Mouse (Mus musculus): ENCODE measurements around the gene Cdr2l.

Cdr2l gene

DNA sequence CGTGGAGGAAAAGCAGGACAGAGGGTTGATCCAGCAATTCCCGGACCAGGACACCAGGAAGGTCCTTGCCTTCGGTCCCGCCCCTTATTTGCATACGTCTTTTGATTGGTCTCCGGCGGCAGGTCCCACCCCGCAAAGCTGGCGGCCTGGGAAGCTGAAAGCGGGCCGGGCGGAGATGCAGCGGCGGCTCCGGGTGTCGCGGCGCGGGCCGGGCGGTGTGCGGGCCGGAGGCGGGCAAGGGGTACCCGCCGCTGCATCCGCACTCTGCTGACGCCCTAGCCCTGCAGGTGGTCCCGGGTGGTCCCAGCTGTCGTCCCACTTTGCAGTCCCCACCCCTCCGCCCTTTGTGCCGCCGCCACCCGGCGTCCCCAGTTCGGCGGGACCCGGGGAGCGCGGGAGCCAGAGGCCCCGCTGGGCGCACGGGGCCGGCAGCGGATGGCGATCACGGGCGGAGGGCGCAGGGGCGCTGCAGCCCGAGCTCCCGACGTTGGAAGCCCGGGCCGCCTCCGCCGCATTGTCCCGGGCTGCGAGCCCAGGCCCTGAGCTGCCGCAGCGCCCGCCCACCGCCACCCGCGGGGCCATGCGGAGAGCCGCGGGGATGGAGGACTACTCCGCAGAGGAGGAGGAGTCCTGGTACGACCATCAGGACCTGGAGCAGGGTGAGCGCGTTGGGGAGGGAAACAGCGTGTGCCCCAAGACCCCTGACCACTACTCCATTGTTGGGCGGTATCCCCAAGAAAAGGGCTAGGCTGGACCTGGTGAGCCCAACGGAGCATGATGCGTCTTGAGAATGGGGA lies at the start of gene Cdr2l:
Gene Cdr2l (plus strand): TSS at position 174 of the 797 bp plus-strand sequence.
- DNase-seq (ENCODE audit: low spot score): peak; percentile 92

GRCm38 (mm10) chr11:115334531-115334930 lies 47.2 kb upstream of the Cdr2l start, which contains the start of gene Otop3:
Gene Otop3, plus strand, starts transcription at chr11:115334731.
- no peak for DNase-seq (ENCODE audit: low spot score)

DNA sequence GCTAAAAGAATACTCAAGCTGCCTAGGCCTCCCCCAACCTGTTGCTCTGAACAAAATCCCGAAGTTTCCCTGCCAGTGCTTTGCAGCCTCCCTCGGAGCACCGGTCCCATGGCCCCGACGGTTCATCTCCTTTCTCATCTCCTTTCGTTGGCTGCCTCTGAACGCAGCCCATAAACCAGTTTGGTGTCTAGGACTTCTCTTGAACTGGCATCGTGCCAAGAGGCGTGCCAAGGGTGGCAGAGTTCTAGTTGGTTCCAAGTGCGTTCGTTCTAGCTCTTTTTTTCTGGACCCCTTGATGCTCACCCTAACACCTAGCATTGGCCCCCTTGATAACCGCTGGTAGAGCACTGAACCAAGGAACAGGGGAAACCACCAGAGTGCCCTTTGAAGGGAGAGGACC lies 46.5 kb upstream of the Cdr2l start:
- DNase-seq (ENCODE audit: low spot score): no peak

- DNase-seq (ENCODE audit: low spot score): no peak
Measured at GRCm38 (mm10) chr11:115336115-115336514, 45.6 kb upstream of the Cdr2l start.

DNA sequence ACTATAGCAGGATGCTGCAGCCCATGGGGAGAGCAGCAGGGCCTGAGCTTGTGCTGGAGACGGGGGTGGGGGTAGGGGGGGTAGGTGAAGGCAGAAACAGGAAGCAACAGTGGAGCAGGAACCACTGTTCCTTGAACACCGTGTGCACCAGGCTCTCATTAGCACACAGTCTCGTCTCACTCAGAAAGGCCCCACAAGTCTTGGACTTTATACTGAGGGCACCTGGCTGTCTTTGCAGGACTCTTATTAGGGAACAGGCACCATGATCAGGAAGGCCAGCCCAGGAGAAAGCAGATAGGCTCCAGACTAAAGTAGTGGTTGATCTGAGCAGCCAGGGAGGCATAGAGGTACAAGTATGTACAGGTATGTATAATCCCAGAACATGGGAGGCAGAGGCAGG lies 44.4 kb upstream of the Cdr2l start:
- no peak for DNase-seq (ENCODE audit: low spot score)

DNA sequence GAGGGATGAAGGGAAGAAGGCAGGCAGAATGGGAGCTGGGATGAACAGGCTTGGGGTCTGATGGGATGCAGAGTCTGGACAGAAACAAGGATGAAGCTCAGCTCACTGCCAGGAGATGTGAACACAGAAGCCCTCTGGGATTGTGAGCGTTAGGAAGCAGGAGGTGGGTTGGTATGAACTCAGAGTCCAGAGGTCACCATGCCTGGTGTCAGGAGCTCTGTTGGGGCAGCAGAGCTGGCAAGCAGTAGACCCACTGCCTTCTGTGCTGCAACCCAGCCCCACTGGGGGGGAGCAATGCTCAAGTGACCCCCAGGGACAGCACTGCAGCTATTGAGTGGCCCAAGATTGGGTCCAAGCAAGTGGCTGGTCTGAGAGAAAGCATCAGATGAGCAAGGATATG lies 43.9 kb upstream of the Cdr2l start:
- DNase-seq (ENCODE audit: low spot score): no peak

GRCm38 (mm10) chr11:115341246-115341645 lies 40.5 kb upstream of the Cdr2l start:
- DNase-seq (ENCODE audit: low spot score): no peak

GRCm38 (mm10) chr11:115341866-115342265 lies 39.9 kb upstream of the Cdr2l start:
- DNase-seq (ENCODE audit: low spot score): no peak

- no peak for DNase-seq (ENCODE audit: low spot score)
Measured at GRCm38 (mm10) chr11:115344967-115345366, 36.7 kb upstream of the Cdr2l start.

GRCm38 (mm10) chr11:115345515-115345914 lies 36.2 kb upstream of the Cdr2l start:
- DNase-seq (ENCODE audit: low spot score): no peak

DNA sequence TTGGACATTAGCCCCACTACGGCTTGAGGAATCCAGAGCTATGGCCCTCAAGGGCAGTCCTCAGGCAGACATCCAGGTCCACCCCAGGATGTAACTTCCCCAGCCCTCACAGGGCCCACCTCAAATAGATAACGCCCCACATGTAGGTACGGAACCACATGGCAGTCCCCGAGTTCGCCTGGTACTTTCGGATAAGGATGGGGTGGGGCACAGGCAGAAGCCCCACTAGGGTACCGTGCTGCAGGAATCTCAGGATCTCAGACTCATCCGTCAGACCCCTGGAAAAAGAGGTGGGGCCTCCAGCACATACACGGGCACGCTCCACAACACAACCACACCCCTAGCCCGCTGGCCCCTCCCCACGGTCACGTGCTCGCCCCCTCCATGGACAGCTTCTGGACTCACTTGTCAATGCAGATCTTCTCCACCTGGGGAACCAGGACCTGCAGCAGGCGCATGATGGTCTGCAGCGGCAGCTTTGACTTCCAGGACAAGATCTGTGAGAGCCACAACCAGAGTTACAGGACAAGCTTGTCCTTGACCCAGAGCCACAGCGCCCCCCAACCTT lies 33.0 kb upstream of the Cdr2l start:
- DNase-seq (ENCODE audit: low spot score): no peak

GRCm38 (mm10) chr11:115349976-115350375 lies 31.7 kb upstream of the Cdr2l start:
- DNase-seq (ENCODE audit: low spot score): no peak

DNA sequence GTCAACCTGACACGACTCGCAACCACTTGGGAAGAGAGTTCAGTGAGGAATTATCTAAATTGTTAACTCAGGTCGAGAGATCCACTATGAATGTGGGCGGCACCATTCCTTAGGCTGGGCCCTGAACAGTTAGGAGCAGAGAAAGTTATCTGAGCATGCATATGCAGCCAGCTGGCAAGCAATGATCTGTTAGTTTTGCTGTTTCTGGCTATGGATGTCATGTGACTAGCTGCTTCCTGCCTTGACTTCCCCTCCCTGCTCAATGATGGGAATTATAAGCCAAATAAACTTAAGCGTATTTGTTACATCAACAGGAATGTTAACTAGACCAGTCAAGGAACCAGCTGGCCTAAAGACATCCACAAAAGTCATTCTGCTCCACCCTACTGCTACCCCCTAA lies 28.3 kb upstream of the Cdr2l start:
- no peak for DNase-seq (ENCODE audit: low spot score)

DNA sequence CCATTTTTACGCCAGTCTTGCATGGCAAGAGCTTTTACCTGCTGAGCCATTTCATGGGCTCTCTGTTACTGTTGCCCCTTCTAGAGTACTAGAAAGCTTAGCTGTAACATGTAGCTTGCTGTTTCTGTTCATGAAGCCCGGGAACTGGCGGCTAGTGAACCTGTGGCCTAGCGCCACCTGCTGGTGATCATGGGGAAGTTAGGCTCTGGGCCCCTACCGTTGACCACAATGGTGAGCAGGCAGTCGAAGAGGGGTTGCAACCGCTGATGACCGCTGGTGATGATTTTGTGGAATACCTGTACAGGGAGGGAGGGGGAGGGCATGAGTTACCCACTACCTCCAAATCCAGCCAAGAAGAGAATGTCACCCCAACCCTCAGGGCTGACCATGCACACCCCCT lies 27.5 kb upstream of the Cdr2l start:
- DNase-seq (ENCODE audit: low spot score): peak; percentile 57

DNA sequence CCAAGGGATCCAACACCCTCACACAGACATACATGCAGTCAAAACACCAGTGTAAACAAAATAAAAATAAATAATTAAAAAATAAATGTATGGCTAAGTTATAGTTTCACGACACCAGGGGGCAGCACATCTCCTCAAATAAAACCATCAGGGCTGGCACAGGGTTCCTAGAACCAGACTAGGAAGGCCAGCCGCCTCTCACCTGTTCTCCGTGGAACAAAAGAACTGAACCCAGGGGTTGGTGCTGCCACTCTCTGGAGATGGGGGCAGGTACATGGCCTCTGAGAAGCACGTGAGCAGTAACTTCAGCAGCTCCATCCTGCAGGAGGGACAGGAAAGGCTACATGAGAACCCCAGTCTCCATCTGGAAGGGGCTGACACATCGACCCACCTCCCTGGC lies 23.2 kb upstream of the Cdr2l start:
- DNase-seq (ENCODE audit: low spot score): peak; percentile 41

DNA sequence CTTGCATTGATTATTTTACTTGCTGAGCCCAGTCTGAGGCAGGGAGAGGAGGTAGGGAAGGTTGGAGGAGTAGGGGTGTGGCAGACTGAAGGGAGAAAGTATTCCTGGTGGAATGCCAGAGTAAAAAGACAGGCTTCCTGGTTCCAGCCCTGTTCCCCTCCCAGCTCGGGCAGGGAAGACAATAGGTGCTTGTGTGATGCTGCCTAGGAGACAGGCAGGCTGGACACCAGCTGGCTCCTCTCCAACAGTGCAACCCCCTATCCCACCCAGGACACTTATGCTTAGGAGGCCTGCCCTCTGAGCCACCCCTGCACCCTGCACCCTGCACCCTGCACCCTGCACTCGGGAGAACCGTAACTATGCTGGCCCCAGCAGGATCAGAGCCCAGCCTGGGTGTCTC lies 22.4 kb upstream of the Cdr2l start:
- no peak for DNase-seq (ENCODE audit: low spot score)

GRCm38 (mm10) chr11:115359726-115360125 lies 22.0 kb upstream of the Cdr2l start:
- DNase-seq (ENCODE audit: low spot score): no peak

DNA sequence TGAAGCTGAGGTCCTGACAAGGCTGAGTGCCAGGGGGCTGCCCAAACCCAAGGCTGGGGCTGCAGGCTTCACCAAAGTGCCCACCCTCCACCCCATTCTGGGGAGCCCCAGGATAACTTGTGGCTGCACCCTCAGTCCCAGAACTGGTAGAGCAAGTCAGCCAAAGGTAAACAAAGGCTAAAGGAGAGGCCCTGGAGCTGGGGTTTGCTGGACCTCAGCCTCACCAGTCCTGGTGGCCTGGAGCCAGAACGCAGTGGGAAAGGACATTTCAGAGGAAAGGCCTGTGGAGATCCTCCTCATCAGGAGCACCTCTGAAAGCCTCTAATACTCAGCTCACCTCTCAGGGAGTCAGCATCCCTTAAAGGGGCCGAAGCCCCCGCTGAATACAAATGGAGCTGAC lies 17.6 kb upstream of the Cdr2l start:
- no peak for DNase-seq (ENCODE audit: low spot score)

- DNase-seq (ENCODE audit: low spot score): no peak
Measured at GRCm38 (mm10) chr11:115366039-115366705, 15.5 kb upstream of the Cdr2l start.

DNA sequence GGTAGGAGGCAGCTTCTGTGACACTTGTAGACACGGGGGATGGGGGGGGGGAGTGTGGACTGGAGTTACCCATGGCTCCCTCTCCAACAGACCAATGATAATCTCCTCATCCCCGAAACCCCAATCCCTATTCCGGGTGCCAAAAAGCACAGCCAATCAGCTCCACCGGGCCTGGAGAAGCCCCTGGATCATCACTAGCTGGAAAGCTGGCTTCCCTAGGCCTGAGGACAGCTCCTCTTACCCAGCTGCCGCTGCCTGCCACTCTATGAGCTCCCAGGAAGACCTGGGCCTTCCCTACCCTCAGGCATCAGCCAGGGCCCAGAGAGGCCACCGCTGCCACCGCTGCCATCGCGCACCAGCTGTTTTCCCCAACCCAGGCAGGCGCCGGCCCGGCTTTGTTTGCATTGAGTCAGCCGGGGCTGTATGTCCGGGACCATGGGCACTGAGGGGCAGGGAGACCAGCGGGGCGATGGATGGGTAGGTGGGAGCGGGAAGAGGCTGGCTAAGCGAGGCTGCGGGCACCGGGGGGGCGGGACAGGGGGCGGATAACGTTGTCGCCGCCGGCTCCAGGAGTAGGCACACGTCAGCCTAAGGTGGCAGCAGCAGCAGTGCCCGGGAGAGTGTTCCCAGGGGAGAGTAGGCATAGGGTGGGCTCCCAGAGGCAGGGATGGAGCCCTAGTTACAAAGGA lies 14.9 kb upstream of the Cdr2l start:
- DNase-seq (ENCODE audit: low spot score): no peak

DNA sequence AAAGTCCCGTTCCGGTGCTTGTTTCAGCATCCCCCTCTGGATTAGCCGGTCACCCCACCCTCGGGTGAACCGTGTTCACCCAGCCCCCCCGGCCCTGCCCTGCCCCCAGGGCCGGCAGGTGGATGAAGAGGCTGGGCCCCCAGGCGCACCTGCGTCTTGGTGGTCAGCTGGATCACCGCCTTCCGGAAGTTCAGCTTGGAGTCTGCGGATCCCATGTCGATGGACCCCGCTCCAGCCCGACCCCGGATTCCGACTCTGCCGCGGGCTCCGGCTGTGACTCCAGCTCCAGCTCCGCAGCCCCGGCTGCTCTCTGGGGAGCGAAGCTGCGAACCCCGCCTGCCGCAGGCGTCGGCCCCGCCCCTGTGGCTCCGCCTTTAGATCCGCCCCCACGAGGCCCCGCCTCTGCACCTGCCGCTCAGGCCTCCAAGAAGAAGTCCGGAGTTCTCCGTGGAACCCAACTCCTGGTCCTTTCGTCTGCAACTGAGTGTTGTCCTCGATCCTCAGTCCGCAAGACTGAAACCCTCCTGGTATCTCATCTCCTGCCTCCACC lies 14.2 kb upstream of the Cdr2l start, which contains the start of gene Hid1:
Gene Hid1 (minus strand): TSS at position 362 of the 550 bp plus-strand sequence.
- peak; percentile 68 for DNase-seq (ENCODE audit: low spot score)

GRCm38 (mm10) chr11:115370368-115370767 lies 11.3 kb upstream of the Cdr2l start:
- DNase-seq (ENCODE audit: low spot score): no peak
